Mouse (Mus musculus): Measurements from ENCODE around the gene Rpp14. TPM values are rescaled to one million over a fixed set of nuclear protein-coding genes. Genes with fewer than 3 reads are reported as not detected.

The Rpp14 gene
- polyA plus RNA-seq, 1 experiment = 33.7 TPM

GRCm38 (mm10) chr14:8111545-8111944, 31.4 kb downstream of the Rpp14 start:
- H3K36me3 ChIP-seq (ENCODE audit: control insufficient read depth, insufficient read depth) = no peaks in the 10 kb centered on the region
- TF ChIP-seq FOSL1 (IDR thresholded peaks at IDR 0.05; ENCODE audit: insufficient read depth, low read length, poor library complexity, severe bottlenecking) (no peak), MAX (IDR thresholded peaks at IDR 0.05) (no peak), CTCF (IDR thresholded peaks at IDR 0.05; ENCODE audit: control insufficient read depth, insufficient read depth, insufficient read length) (no peak), MYOG (IDR thresholded peaks at IDR 0.05; ENCODE audit: control insufficient read depth, extremely low read depth, insufficient read length) (no peak), MYOD1 (IDR thresholded peaks at IDR 0.05; ENCODE audit: control insufficient read depth, insufficient read length, low read depth) (no peak), USF1 (IDR thresholded peaks at IDR 0.05; ENCODE audit: low read depth) (no peak)
- H3ac ChIP-seq (ENCODE audit: control insufficient read depth, insufficient read length, low read depth) = no peak overlapping the region
- H3K27me3 ChIP-seq (ENCODE audit: control insufficient read depth, insufficient read depth, insufficient read length) = no peaks in the 10 kb centered on the region
- H3K79me2 ChIP-seq (ENCODE audit: control insufficient read depth, insufficient read depth) = peaks cover 11% of the 10 kb centered on the region
- H3K79me3 ChIP-seq (ENCODE audit: low read depth) = no peaks in the 10 kb centered on the region
- no peak overlapping the region for H3K4me3 ChIP-seq (ENCODE audit: insufficient read depth, poor library complexity, severe bottlenecking)

DNA sequence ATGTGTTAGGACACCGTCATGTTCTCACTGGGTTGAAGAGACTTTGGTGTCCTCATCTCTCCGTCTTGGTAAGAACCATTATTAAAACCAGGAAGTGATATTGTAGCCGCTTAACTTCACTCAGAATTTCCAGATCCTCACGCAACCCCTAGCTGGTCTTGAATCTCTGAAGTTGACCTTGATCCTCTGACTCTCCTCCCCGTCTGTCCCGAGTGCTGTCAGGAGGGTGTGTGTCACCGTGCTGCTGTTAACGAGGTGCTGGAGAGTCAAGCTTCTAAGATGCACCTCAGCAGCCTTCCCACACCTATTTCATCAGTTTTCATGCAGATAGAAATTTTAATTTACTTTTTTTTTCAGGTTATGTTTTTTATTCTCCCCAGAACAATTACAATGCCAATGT, 31.9 kb downstream of the Rpp14 start:
- Histone ChIP-seq H3K4me3 (ENCODE audit: insufficient read depth, poor library complexity, severe bottlenecking) (no peak overlapping the region), H3K79me3 (ENCODE audit: low read depth) (no peaks in the 10 kb centered on the region), H3K36me3 (ENCODE audit: control insufficient read depth, insufficient read depth) (no peaks in the 10 kb centered on the region), H3K27me3 (ENCODE audit: control insufficient read depth, insufficient read depth, insufficient read length) (no peaks in the 10 kb centered on the region), H3K79me2 (ENCODE audit: control insufficient read depth, insufficient read depth) (peaks cover 11% of the 10 kb centered on the region), H3ac (ENCODE audit: control insufficient read depth, insufficient read length, low read depth) (no peak overlapping the region)
- TF ChIP-seq USF1 (IDR thresholded peaks at IDR 0.05; ENCODE audit: low read depth) = no peak
- TF ChIP-seq CTCF (IDR thresholded peaks at IDR 0.05; ENCODE audit: control insufficient read depth, insufficient read depth, insufficient read length) = no peak
- no peak for TF ChIP-seq FOSL1 (IDR thresholded peaks at IDR 0.05; ENCODE audit: insufficient read depth, low read length, poor library complexity, severe bottlenecking)

DNA sequence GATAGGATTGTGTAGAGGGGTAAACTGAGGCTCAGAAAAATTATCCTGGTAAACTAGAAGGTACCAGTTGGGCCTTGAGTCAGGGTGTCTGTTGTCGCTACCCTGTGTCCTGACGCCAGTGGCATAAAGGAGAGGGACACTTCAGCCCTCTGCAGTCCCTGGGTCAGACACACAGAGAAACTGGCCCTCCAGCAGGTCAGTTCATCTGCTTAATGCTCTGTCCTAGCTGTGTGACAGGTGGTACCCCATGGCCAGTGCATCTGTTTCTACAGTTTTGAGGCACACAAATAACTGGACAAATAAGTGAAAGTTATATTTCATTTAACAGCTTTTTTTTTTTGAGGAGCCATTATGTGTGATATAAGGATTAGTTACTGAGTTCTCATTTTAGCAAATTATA, 33.4 kb downstream of the Rpp14 start:
- H3K27me3 ChIP-seq (ENCODE audit: control insufficient read depth, insufficient read depth, insufficient read length) = no peaks in the 10 kb centered on the region
- peaks cover 11% of the 10 kb centered on the region for H3K79me2 ChIP-seq (ENCODE audit: control insufficient read depth, insufficient read depth)
- H3K79me3 ChIP-seq (ENCODE audit: low read depth) = no peaks in the 10 kb centered on the region
- H3ac ChIP-seq (ENCODE audit: control insufficient read depth, insufficient read length, low read depth) = no peak overlapping the region
- no peak overlapping the region for H3K4me3 ChIP-seq (ENCODE audit: insufficient read depth, poor library complexity, severe bottlenecking)
- TF ChIP-seq FOSL1 (IDR thresholded peaks at IDR 0.05; ENCODE audit: insufficient read depth, low read length, poor library complexity, severe bottlenecking) (no peak), CEBPB (IDR thresholded peaks at IDR 0.05; ENCODE audit: low read depth) (no peak), MYOD1 (IDR thresholded peaks at IDR 0.05; ENCODE audit: control insufficient read depth, insufficient read length, low read depth) (no peak), MYOG (IDR thresholded peaks at IDR 0.05; ENCODE audit: control insufficient read depth, extremely low read depth, insufficient read length) (no peak), MAX (IDR thresholded peaks at IDR 0.05) (no peak), USF1 (IDR thresholded peaks at IDR 0.05; ENCODE audit: low read depth) (no peak), CTCF (IDR thresholded peaks at IDR 0.05; ENCODE audit: control insufficient read depth, insufficient read depth, insufficient read length) (no peak)
- no peaks in the 10 kb centered on the region for H3K36me3 ChIP-seq (ENCODE audit: control insufficient read depth, insufficient read depth)

DNA sequence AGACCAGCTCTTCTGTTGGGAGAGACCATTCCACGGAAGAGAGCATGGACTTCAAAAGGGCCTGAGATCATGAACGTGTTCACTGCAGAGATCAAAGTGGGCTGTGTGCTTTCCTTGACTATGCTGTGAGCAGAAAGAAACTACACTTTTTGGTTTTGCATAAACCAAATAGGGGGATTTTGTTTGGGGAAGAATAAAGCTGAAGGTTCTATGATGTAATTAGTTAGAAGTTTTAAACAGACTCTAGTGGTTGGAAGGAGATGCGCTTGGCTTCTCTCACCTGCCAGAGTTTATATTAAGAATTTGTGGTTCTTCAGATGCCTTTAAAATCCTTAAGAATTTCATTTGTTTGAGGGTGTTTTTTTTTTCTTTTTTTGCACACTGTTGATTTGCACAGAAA, 34.1 kb downstream of the Rpp14 start:
- no peaks in the 10 kb centered on the region for H3K79me3 ChIP-seq (ENCODE audit: low read depth)
- H3K27me3 ChIP-seq (ENCODE audit: control insufficient read depth, insufficient read depth, insufficient read length) = no peaks in the 10 kb centered on the region
- H3K79me2 ChIP-seq (ENCODE audit: control insufficient read depth, insufficient read depth) = peaks cover 11% of the 10 kb centered on the region
- H3K36me3 ChIP-seq (ENCODE audit: control insufficient read depth, insufficient read depth) = no peaks in the 10 kb centered on the region
- no peak overlapping the region for H3K4me3 ChIP-seq (ENCODE audit: insufficient read depth, poor library complexity, severe bottlenecking)
- TF ChIP-seq CEBPB (IDR thresholded peaks at IDR 0.05; ENCODE audit: low read depth) (no peak), MYOD1 (IDR thresholded peaks at IDR 0.05; ENCODE audit: control insufficient read depth, insufficient read length, low read depth) (no peak), MYOG (IDR thresholded peaks at IDR 0.05; ENCODE audit: control insufficient read depth, extremely low read depth, insufficient read length) (no peak), CTCF (IDR thresholded peaks at IDR 0.05; ENCODE audit: control insufficient read depth, insufficient read depth, insufficient read length) (no peak), MAX (IDR thresholded peaks at IDR 0.05) (no peak), USF1 (IDR thresholded peaks at IDR 0.05; ENCODE audit: low read depth) (no peak), FOSL1 (IDR thresholded peaks at IDR 0.05; ENCODE audit: insufficient read depth, low read length, poor library complexity, severe bottlenecking) (no peak)
- no peak overlapping the region for H3ac ChIP-seq (ENCODE audit: control insufficient read depth, insufficient read length, low read depth)

GRCm38 (mm10) chr14:8114756-8115155, 34.6 kb downstream of the Rpp14 start:
- no peak for TF ChIP-seq CTCF (IDR thresholded peaks at IDR 0.05; ENCODE audit: control insufficient read depth, insufficient read depth, insufficient read length)
- TF ChIP-seq FOSL1 (IDR thresholded peaks at IDR 0.05; ENCODE audit: insufficient read depth, low read length, poor library complexity, severe bottlenecking) = no peak
- no peak for TF ChIP-seq USF1 (IDR thresholded peaks at IDR 0.05; ENCODE audit: low read depth)
- TF ChIP-seq MYOD1 (IDR thresholded peaks at IDR 0.05; ENCODE audit: control insufficient read depth, insufficient read length, low read depth) = no peak
- no peak for TF ChIP-seq CEBPB (IDR thresholded peaks at IDR 0.05; ENCODE audit: low read depth)
- no peak for TF ChIP-seq MAX (IDR thresholded peaks at IDR 0.05)
- TF ChIP-seq MYOG (IDR thresholded peaks at IDR 0.05; ENCODE audit: control insufficient read depth, extremely low read depth, insufficient read length) = no peak
- H3ac ChIP-seq (ENCODE audit: control insufficient read depth, insufficient read length, low read depth) = no peak overlapping the region
- no peaks in the 10 kb centered on the region for H3K79me3 ChIP-seq (ENCODE audit: low read depth)
- no peak overlapping the region for H3K4me3 ChIP-seq (ENCODE audit: insufficient read depth, poor library complexity, severe bottlenecking)
- H3K27me3 ChIP-seq (ENCODE audit: control insufficient read depth, insufficient read depth, insufficient read length) = no peaks in the 10 kb centered on the region
- H3K79me2 ChIP-seq (ENCODE audit: control insufficient read depth, insufficient read depth) = peaks cover 11% of the 10 kb centered on the region
- H3K36me3 ChIP-seq (ENCODE audit: control insufficient read depth, insufficient read depth) = no peaks in the 10 kb centered on the region

GRCm38 (mm10) chr14:8115772-8116171, 35.6 kb downstream of the Rpp14 start:
- Histone ChIP-seq H3ac (ENCODE audit: control insufficient read depth, insufficient read length, low read depth) (no peak overlapping the region), H3K36me3 (ENCODE audit: control insufficient read depth, insufficient read depth) (no peaks in the 10 kb centered on the region), H3K79me2 (ENCODE audit: control insufficient read depth, insufficient read depth) (peaks cover 11% of the 10 kb centered on the region), H3K4me3 (ENCODE audit: insufficient read depth, poor library complexity, severe bottlenecking) (no peak overlapping the region), H3K27me3 (ENCODE audit: control insufficient read depth, insufficient read depth, insufficient read length) (no peaks in the 10 kb centered on the region), H3K79me3 (ENCODE audit: low read depth) (no peaks in the 10 kb centered on the region)
- TF ChIP-seq CTCF (IDR thresholded peaks at IDR 0.05; ENCODE audit: control insufficient read depth, insufficient read depth, insufficient read length) (no peak), MAX (IDR thresholded peaks at IDR 0.05) (no peak), FOSL1 (IDR thresholded peaks at IDR 0.05; ENCODE audit: insufficient read depth, low read length, poor library complexity, severe bottlenecking) (no peak), MYOD1 (IDR thresholded peaks at IDR 0.05; ENCODE audit: control insufficient read depth, insufficient read length, low read depth) (no peak), USF1 (IDR thresholded peaks at IDR 0.05; ENCODE audit: low read depth) (no peak), CEBPB (IDR thresholded peaks at IDR 0.05; ENCODE audit: low read depth) (no peak), MYOG (IDR thresholded peaks at IDR 0.05; ENCODE audit: control insufficient read depth, extremely low read depth, insufficient read length) (no peak)

Data from C2C12 (cell line).